Mouse (Mus musculus) heart, adult 2 months (tissue): ENCODE results near the gene Acox2. TPM values are rescaled to one million over a fixed set of nuclear protein-coding genes. Genes with fewer than 3 reads are reported as not detected.

Source experiments
- DNase-seq, 2 experiments: peaks; one replicate each; pipeline ENCODE4 v3.0.0; 2021
- H3K27ac ChIP-seq: fragments of 200-600 bp; 2 replicates; pipeline ENCODE4 v1.8.1; 2022
- H3K27me3 ChIP-seq: fragments of 200-500 bp; 2 replicates; pipeline ENCODE4 v1.6.1; 2012; ENCODE audit warnings: mild to moderate bottlenecking, low read length, inconsistent platforms, mixed read lengths; ENCODE audit not compliant: control insufficient read depth, insufficient read depth
- H3K36me3 ChIP-seq: fragments of 200-500 bp; 2 replicates; pipeline ENCODE4 v1.6.1; 2012; ENCODE audit warnings: low read length, inconsistent platforms; ENCODE audit not compliant: control insufficient read depth, insufficient read depth
- H3K4me1 ChIP-seq: fragments of 200-500 bp; 2 replicates; pipeline ENCODE4 v1.6.1; 2011; ENCODE audit warnings: low read length; ENCODE audit not compliant: control insufficient read depth, insufficient read depth
- H3K4me3 ChIP-seq: fragments of 200-600 bp; 2 replicates; pipeline ENCODE4 v1.8.1; 2022
- H3K79me2 ChIP-seq: fragments of 200-500 bp; replicated peaks from 2 replicates; pipeline ENCODE4 v1.6.1; 2012; ENCODE audit warnings: mild to moderate bottlenecking, inconsistent platforms, low read length, moderate library complexity, mixed read lengths; ENCODE audit not compliant: control insufficient read depth, insufficient read depth
- H3K9ac ChIP-seq: fragments of 200-500 bp; 2 replicates; pipeline ENCODE4 v1.6.1; 2012; ENCODE audit warnings: low read depth, mild to moderate bottlenecking, control low read depth, inconsistent platforms, low read length, mixed read lengths
- CTCF ChIP-seq: fragments of 200-600 bp; IDR thresholded peaks from 2 replicates; pipeline ENCODE4 v1.8.1; 2022; ENCODE audit warnings: antibody characterized with exemption, mild to moderate bottlenecking, moderate library complexity
- EP300 ChIP-seq: fragments of 200-500 bp; IDR thresholded peaks from 2 replicates; pipeline ENCODE4 v1.6.1; 2011; ENCODE audit warnings: low read depth, low read length, control low read depth; ENCODE audit not compliant: insufficient read depth
- POLR2A ChIP-seq: fragments of 200-500 bp; IDR thresholded peaks from 2 replicates; pipeline ENCODE4 v1.6.1; 2011; ENCODE audit warnings: mild to moderate bottlenecking, low read depth, low read length, control low read depth; ENCODE audit not compliant: insufficient read depth
- whole genome bisulfite sequencing: fragments of 180-500 bp; shearing (Covaris S2); methylation state at CpG from one replicate; pipeline ENCODE4 v1.1.7; 2018; 5-methylcytosine and 5-hydroxymethylcytosine counted together
- intact Hi-C: fragments of 180-260 bp; cut with DNase I; formaldehyde crosslinking; loops from one replicate; pipeline ENCODE4 v1.15.1; 2025
- polyA plus RNA-seq: library from polyadenylated mRNA; depleted of rRNA; stranded (reverse); fragments of >200 nt; gene quantifications from 2 replicates; pipeline ENCODE4 v1.2.3, GENCODE M21; 2012
- total RNA-seq, 2 experiments: library from RNA; stranded (reverse); gene quantifications; 2 replicates each; pipeline ENCODE4 v1.2.3; 2021

Acox2 gene
- total and polyA plus RNA-seq, 3 experiments = 0.34 to 1.3 (median 0.91) TPM

- intact Hi-C loops = loop anchor here (5.0 kb wide), 1 partner anchor 289 kb away; no protein-coding TSS in a partner anchor
- 72% methylated on average over 6 of the region's 6 CpGs for WGBS
Measured at GRCm38 (mm10) chr14:8256072-8256471, 3.1 kb downstream of the Acox2 start.

GRCm38 (mm10) chr14:8255076-8255729, 4.0 kb downstream of the Acox2 start:
- Histone ChIP-seq H3K4me3 (no peak overlapping the region), H3K4me1 (no peaks in the 10 kb centered on the region), H3K27ac (no peak overlapping the region), H3K9ac (no peak overlapping the region), H3K79me2 (no peaks in the 10 kb centered on the region), H3K27me3 (no peaks in the 10 kb centered on the region), H3K36me3 (no peaks in the 10 kb centered on the region)
- TF ChIP-seq POLR2A = no peak
- TF ChIP-seq CTCF = peak; percentile 64
- WGBS = 40% methylated on average over 7 of the region's 7 CpGs
- peak; percentile 28 to 31 for DNase-seq
- intact Hi-C loops = loop anchor here (2.0 to 5.0 kb wide), 2 partner anchors 162 to 288 kb away; no protein-coding TSS in a partner anchor

More at GRCm38 (mm10) chr14:8256072-8256471, 3.1 kb downstream of the Acox2 start:
- DNase-seq = no peak
- Histone ChIP-seq H3K79me2 (no peaks in the 10 kb centered on the region), H3K9ac (no peak overlapping the region), H3K4me3 (no peak overlapping the region), H3K4me1 (no peaks in the 10 kb centered on the region), H3K27ac (no peak overlapping the region), H3K27me3 (no peaks in the 10 kb centered on the region), H3K36me3 (no peaks in the 10 kb centered on the region)
- no peak for TF ChIP-seq POLR2A
- no peak for TF ChIP-seq EP300
- TF ChIP-seq CTCF = no peak

- no peaks in the 10 kb centered on the region for H3K36me3 ChIP-seq
- no peak for DNase-seq
- WGBS = 93% methylated on average over 8 of the region's 8 CpGs
- H3K79me2 ChIP-seq = no peaks in the 10 kb centered on the region
- no peaks in the 10 kb centered on the region for H3K4me1 ChIP-seq
- H3K4me3 ChIP-seq = no peak overlapping the region
- no peaks in the 10 kb centered on the region for H3K27me3 ChIP-seq
- H3K27ac ChIP-seq = no peak overlapping the region
- intact Hi-C loops = no loop called here
- no peak for TF ChIP-seq CTCF
- TF ChIP-seq POLR2A = no peak
- TF ChIP-seq EP300 = no peak
- no peak overlapping the region for H3K9ac ChIP-seq
Measured at GRCm38 (mm10) chr14:8251330-8251885, 7.7 kb downstream of the Acox2 start.

- no peak for DNase-seq
- no peaks in the 10 kb centered on the region for H3K79me2 ChIP-seq
- H3K4me1 ChIP-seq = no peaks in the 10 kb centered on the region
- no peak for TF ChIP-seq CTCF
- TF ChIP-seq POLR2A = no peak
- no peak for TF ChIP-seq EP300
- no peak overlapping the region for H3K4me3 ChIP-seq
- no peak overlapping the region for H3K27ac ChIP-seq
- no peaks in the 10 kb centered on the region for H3K36me3 ChIP-seq
- H3K27me3 ChIP-seq = no peaks in the 10 kb centered on the region
- H3K9ac ChIP-seq = no peak overlapping the region
- intact Hi-C loops = no loop called here
- WGBS = 71% methylated on average over 9 of the region's 9 CpGs
Measured at GRCm38 (mm10) chr14:8250141-8250871, 8.8 kb downstream of the Acox2 start.

GRCm38 (mm10) chr14:8249206-8249605, 9.9 kb downstream of the Acox2 start:
- Histone ChIP-seq H3K4me1 (no peaks in the 10 kb centered on the region), H3K36me3 (no peaks in the 10 kb centered on the region), H3K4me3 (no peak overlapping the region), H3K79me2 (no peaks in the 10 kb centered on the region), H3K9ac (no peak overlapping the region), H3K27ac (no peak overlapping the region), H3K27me3 (no peaks in the 10 kb centered on the region)
- intact Hi-C loops = no loop called here
- no peak for DNase-seq
- WGBS = 86% methylated on average over 1 of the region's 1 CpGs
- TF ChIP-seq POLR2A (no peak), EP300 (no peak), CTCF (no peak)

GRCm38 (mm10) chr14:8246878-8247277, 12.3 kb downstream of the Acox2 start:
- Histone ChIP-seq H3K9ac (no peak overlapping the region), H3K36me3 (no peaks in the 10 kb centered on the region), H3K27me3 (no peaks in the 10 kb centered on the region), H3K4me3 (no peak overlapping the region), H3K4me1 (no peaks in the 10 kb centered on the region; the same call in 1 of the 2 replicates), H3K79me2 (no peaks in the 10 kb centered on the region), H3K27ac (no peak overlapping the region)
- no peak for DNase-seq
- WGBS = 82% methylated on average over 8 of the region's 8 CpGs
- TF ChIP-seq CTCF (no peak), POLR2A (no peak), EP300 (no peak)
- intact Hi-C loops = no loop called here
